Mouse (Mus musculus): ENCODE measurements around the gene Phf2. TPM values are rescaled to one million over a fixed set of nuclear protein-coding genes. Genes with fewer than 3 reads are reported as not detected.

Gene Phf2
- polyA plus RNA-seq, 1 experiment from 2014 or later: 14.3 TPM

- peaks cover 32% of the 10 kb centered on the region for H3K4me1 ChIP-seq (ENCODE audit: control insufficient read depth, insufficient read depth, low read length)
- WGBS: 95% methylated on average over 5 of the region's 5 CpGs
These were observed 19.2 kb downstream of the Phf2 start for GRCm38 (mm10) chr13:48851719-48852118.

GRCm38 (mm10) chr13:48850771-48851170 is 20.1 kb downstream of the Phf2 start:
- Histone ChIP-seq H3K4me1 (ENCODE audit: control insufficient read depth, insufficient read depth, low read length) (peaks cover 30% of the 10 kb centered on the region), H3K27me3 (ENCODE audit: control insufficient read depth, insufficient read depth, low read length) (no peaks in the 10 kb centered on the region), H3K36me3 (ENCODE audit: control insufficient read depth, insufficient read depth, low read length) (no peaks in the 10 kb centered on the region), H3K4me2 (ENCODE audit: low read length) (no peak overlapping the region), H3K9me3 (ENCODE audit: control insufficient read depth, low read length) (no peaks in the 10 kb centered on the region), H3K4me3 (replicated peaks; ENCODE audit: low read depth, low read length) (no peak overlapping the region), H3K27ac (replicated peaks; ENCODE audit: low read depth, low read length) (no peak overlapping the region), H3K9ac (replicated peaks; ENCODE audit: low read length) (no peak overlapping the region)
- WGBS: 75% methylated on average over 8 of the region's 8 CpGs
- ATAC-seq (ENCODE audit: low FRiP score, low TSS enrichment) (no peak), DNase-seq (no peak)

More at GRCm38 (mm10) chr13:48851719-48852118, 19.2 kb downstream of the Phf2 start:
- ATAC-seq (ENCODE audit: low FRiP score, low TSS enrichment) (no peak), DNase-seq (no peak)
- H3K36me3 ChIP-seq (ENCODE audit: control insufficient read depth, insufficient read depth, low read length): no peaks in the 10 kb centered on the region
- H3K27me3 ChIP-seq (ENCODE audit: control insufficient read depth, insufficient read depth, low read length): no peaks in the 10 kb centered on the region
- H3K9me3 ChIP-seq (ENCODE audit: control insufficient read depth, low read length): no peaks in the 10 kb centered on the region
- H3K4me2 ChIP-seq (ENCODE audit: low read length): no peak overlapping the region
- no peak overlapping the region for H3K27ac ChIP-seq (replicated peaks; ENCODE audit: low read depth, low read length)
- H3K4me3 ChIP-seq (replicated peaks; ENCODE audit: low read depth, low read length): no peak overlapping the region
- no peak overlapping the region for H3K9ac ChIP-seq (replicated peaks; ENCODE audit: low read length)

- H3K9me3 ChIP-seq (ENCODE audit: control insufficient read depth, low read length): no peaks in the 10 kb centered on the region
- peak overlapping the region; percentile 41; the same call in 1 of the 2 replicates for H3K27ac ChIP-seq (replicated peaks; ENCODE audit: low read depth, low read length)
- H3K4me2 ChIP-seq (ENCODE audit: low read length): no peak overlapping the region
- no peak for ATAC-seq (ENCODE audit: low FRiP score, low TSS enrichment)
- H3K36me3 ChIP-seq (ENCODE audit: control insufficient read depth, insufficient read depth, low read length): no peaks in the 10 kb centered on the region
- no peaks in the 10 kb centered on the region for H3K27me3 ChIP-seq (ENCODE audit: control insufficient read depth, insufficient read depth, low read length)
- H3K9ac ChIP-seq (replicated peaks; ENCODE audit: low read length): no peak overlapping the region
- H3K4me1 ChIP-seq (ENCODE audit: control insufficient read depth, insufficient read depth, low read length): peaks cover 30% of the 10 kb centered on the region
- H3K4me3 ChIP-seq (replicated peaks; ENCODE audit: low read depth, low read length): no peak overlapping the region
- no peak for DNase-seq
- 91% methylated on average over 2 of the region's 2 CpGs for WGBS
These were observed 20.6 kb downstream of the Phf2 start for GRCm38 (mm10) chr13:48850326-48850725.

- H3K4me2 ChIP-seq (ENCODE audit: low read length): no peak overlapping the region
- no peak for ATAC-seq (ENCODE audit: low FRiP score, low TSS enrichment)
- peak; percentile 67 for DNase-seq
- H3K36me3 ChIP-seq (ENCODE audit: control insufficient read depth, insufficient read depth, low read length): no peaks in the 10 kb centered on the region
- no peaks in the 10 kb centered on the region for H3K27me3 ChIP-seq (ENCODE audit: control insufficient read depth, insufficient read depth, low read length)
- H3K4me1 ChIP-seq (ENCODE audit: control insufficient read depth, insufficient read depth, low read length): peaks cover 20% of the 10 kb centered on the region
- H3K9ac ChIP-seq (replicated peaks; ENCODE audit: low read length): no peak overlapping the region
- no peak overlapping the region for H3K4me3 ChIP-seq (replicated peaks; ENCODE audit: low read depth, low read length)
- 43% methylated on average over 3 of the region's 3 CpGs for WGBS
- H3K27ac ChIP-seq (replicated peaks; ENCODE audit: low read depth, low read length): 0 out of 2 replicates have a peak overlapping the region, but pooled peaks have one; percentile 14
- no peaks in the 10 kb centered on the region for H3K9me3 ChIP-seq (ENCODE audit: control insufficient read depth, low read length)
These were observed 21.8 kb downstream of the Phf2 start for GRCm38 (mm10) chr13:48849155-48849554.

GRCm38 (mm10) chr13:48845308-48845707 is 25.6 kb downstream of the Phf2 start:
- H3K9ac ChIP-seq (replicated peaks; ENCODE audit: low read length): no peak overlapping the region
- no peak overlapping the region for H3K4me3 ChIP-seq (replicated peaks; ENCODE audit: low read depth, low read length)
- DNase-seq: no peak
- H3K27me3 ChIP-seq (ENCODE audit: control insufficient read depth, insufficient read depth, low read length): no peaks in the 10 kb centered on the region
- no peaks in the 10 kb centered on the region for H3K9me3 ChIP-seq (ENCODE audit: control insufficient read depth, low read length)
- H3K36me3 ChIP-seq (ENCODE audit: control insufficient read depth, insufficient read depth, low read length): no peaks in the 10 kb centered on the region
- no peak for ATAC-seq (ENCODE audit: low FRiP score, low TSS enrichment)
- H3K4me2 ChIP-seq (ENCODE audit: low read length): no peak overlapping the region
- peaks cover 5% of the 10 kb centered on the region; the same call in 1 of the 2 replicates for H3K4me1 ChIP-seq (ENCODE audit: control insufficient read depth, insufficient read depth, low read length)
- H3K27ac ChIP-seq (replicated peaks; ENCODE audit: low read depth, low read length): no peak overlapping the region
- WGBS: 84% methylated on average over 4 of the region's 4 CpGs

- no peak for ATAC-seq (ENCODE audit: low FRiP score, low TSS enrichment)
- H3K4me2 ChIP-seq (ENCODE audit: low read length): no peak overlapping the region
- no peaks in the 10 kb centered on the region for H3K9me3 ChIP-seq (ENCODE audit: control insufficient read depth, low read length)
- no peak for DNase-seq
- no peaks in the 10 kb centered on the region for H3K27me3 ChIP-seq (ENCODE audit: control insufficient read depth, insufficient read depth, low read length)
- no peaks in the 10 kb centered on the region for H3K36me3 ChIP-seq (ENCODE audit: control insufficient read depth, insufficient read depth, low read length)
- 90% methylated on average over 1 of the region's 1 CpGs for WGBS
- no peak overlapping the region for H3K27ac ChIP-seq (replicated peaks; ENCODE audit: low read depth, low read length)
- no peak overlapping the region for H3K4me3 ChIP-seq (replicated peaks; ENCODE audit: low read depth, low read length)
- no peak overlapping the region for H3K9ac ChIP-seq (replicated peaks; ENCODE audit: low read length)
- H3K4me1 ChIP-seq (ENCODE audit: control insufficient read depth, insufficient read depth, low read length): no peaks in the 10 kb centered on the region; the same call in 1 of the 2 replicates
These were observed 27.4 kb downstream of the Phf2 start for GRCm38 (mm10) chr13:48843530-48843929.

- H3K27ac ChIP-seq (replicated peaks; ENCODE audit: low read depth, low read length): no peak overlapping the region
- no peaks in the 10 kb centered on the region for H3K27me3 ChIP-seq (ENCODE audit: control insufficient read depth, insufficient read depth, low read length)
- 68% methylated on average over 5 of the region's 5 CpGs for whole genome bisulfite sequencing
- H3K9me3 ChIP-seq (ENCODE audit: control insufficient read depth, low read length): no peaks in the 10 kb centered on the region
- DNase-seq (no peak), ATAC-seq (ENCODE audit: low FRiP score, low TSS enrichment) (no peak)
- no peaks in the 10 kb centered on the region for H3K36me3 ChIP-seq (ENCODE audit: control insufficient read depth, insufficient read depth, low read length)
- no peaks in the 10 kb centered on the region for H3K4me1 ChIP-seq (ENCODE audit: control insufficient read depth, insufficient read depth, low read length)
- no peak overlapping the region for H3K4me3 ChIP-seq (replicated peaks; ENCODE audit: low read depth, low read length)
- no peak overlapping the region for H3K9ac ChIP-seq (replicated peaks; ENCODE audit: low read length)
- no peak overlapping the region for H3K4me2 ChIP-seq (ENCODE audit: low read length)
These were observed 28.9 kb downstream of the Phf2 start for GRCm38 (mm10) chr13:48841905-48842592.

- no peak overlapping the region for H3K4me3 ChIP-seq (replicated peaks; ENCODE audit: low read depth, low read length)
- DNase-seq (no peak), ATAC-seq (ENCODE audit: low FRiP score, low TSS enrichment) (no peak)
- no peaks in the 10 kb centered on the region for H3K27me3 ChIP-seq (ENCODE audit: control insufficient read depth, insufficient read depth, low read length)
- H3K36me3 ChIP-seq (ENCODE audit: control insufficient read depth, insufficient read depth, low read length): peaks cover 5% of the 10 kb centered on the region; the same call in 1 of the 2 replicates
- no peaks in the 10 kb centered on the region for H3K9me3 ChIP-seq (ENCODE audit: control insufficient read depth, low read length)
- no peaks in the 10 kb centered on the region for H3K4me1 ChIP-seq (ENCODE audit: control insufficient read depth, insufficient read depth, low read length)
- WGBS: 83% methylated on average over 2 of the region's 2 CpGs
- H3K9ac ChIP-seq (replicated peaks; ENCODE audit: low read length): no peak overlapping the region
- H3K4me2 ChIP-seq (ENCODE audit: low read length): no peak overlapping the region
- H3K27ac ChIP-seq (replicated peaks; ENCODE audit: low read depth, low read length): no peak overlapping the region
These were observed 32.6 kb downstream of the Phf2 start for GRCm38 (mm10) chr13:48838284-48838683.

GRCm38 (mm10) chr13:48837537-48837936 is 33.4 kb downstream of the Phf2 start:
- 91% methylated on average over 6 of the region's 6 CpGs for WGBS
- Histone ChIP-seq H3K9ac (replicated peaks; ENCODE audit: low read length) (no peak overlapping the region), H3K36me3 (ENCODE audit: control insufficient read depth, insufficient read depth, low read length) (peaks cover 8% of the 10 kb centered on the region; the same call in 1 of the 2 replicates), H3K4me1 (ENCODE audit: control insufficient read depth, insufficient read depth, low read length) (no peaks in the 10 kb centered on the region), H3K27ac (replicated peaks; ENCODE audit: low read depth, low read length) (no peak overlapping the region), H3K4me3 (replicated peaks; ENCODE audit: low read depth, low read length) (no peak overlapping the region), H3K4me2 (ENCODE audit: low read length) (no peak overlapping the region), H3K9me3 (ENCODE audit: control insufficient read depth, low read length) (no peaks in the 10 kb centered on the region), H3K27me3 (ENCODE audit: control insufficient read depth, insufficient read depth, low read length) (no peaks in the 10 kb centered on the region)
- DNase-seq (no peak), ATAC-seq (ENCODE audit: low FRiP score, low TSS enrichment) (no peak)

All from midbrain, embryonic 14.5 days (tissue).